Mouse (Mus musculus) spleen, embryonic (tissue): Measurements from ENCODE around the gene Cd274.

Experiments
- CTCF ChIA-PET: fragments of 350-600 bp; sonication (Branson Sonifier 250); formaldehyde crosslinking; loops from one replicate; lab custom pipeline; 2022; lab: Charles Lee

Gene Cd274

DNA sequence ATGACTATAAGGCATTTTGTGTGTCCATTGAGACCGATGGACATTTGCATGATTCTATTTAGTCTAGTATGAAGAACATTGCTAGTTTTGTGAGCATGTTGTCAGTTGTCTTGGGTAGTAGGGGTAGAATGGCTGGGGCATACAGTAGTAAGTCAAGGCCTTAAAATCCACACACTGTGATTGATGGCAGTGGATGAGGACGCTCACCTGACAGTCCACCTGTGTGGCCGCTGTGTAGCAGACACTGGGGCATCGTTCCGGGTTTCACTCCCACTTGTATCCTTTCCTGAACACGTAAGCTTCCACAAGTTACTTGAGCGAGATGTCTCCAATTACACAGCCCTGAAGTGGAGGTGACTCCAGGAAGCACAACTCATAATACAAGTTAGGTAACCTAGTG, 3.7 kb upstream of the Cd274 start:
- CTCF ChIA-PET = interaction anchor here (0.7 to 1.4 kb wide), 5 partner anchors 8 to 331 kb away, joined by 3 to 5 read pairs (median 4); no protein-coding TSS in a partner anchor

DNA sequence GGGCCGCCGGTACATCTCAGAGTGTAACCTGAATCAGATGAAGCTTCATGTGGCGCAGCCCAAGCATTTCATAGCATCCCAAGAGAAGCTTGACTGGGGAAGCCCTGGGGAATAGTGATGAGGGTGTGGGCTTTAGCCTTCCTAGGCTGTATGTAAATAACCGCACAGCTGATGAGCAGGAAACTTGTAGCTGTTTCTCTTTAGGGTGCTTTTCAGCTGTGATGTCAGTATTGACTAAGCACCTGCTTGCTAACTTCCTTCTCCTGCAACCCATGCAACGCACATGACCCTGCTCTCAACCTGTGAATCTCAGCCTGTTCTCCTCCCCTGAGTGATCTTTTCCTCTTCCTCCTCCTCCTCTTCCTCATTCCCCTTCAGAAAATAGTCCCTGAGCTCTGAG, 3.2 kb upstream of the Cd274 start:
- CTCF ChIA-PET = interaction anchor here (0.7 to 1.4 kb wide), 4 partner anchors 33 to 331 kb away, joined by 3 to 5 read pairs (median 4); no protein-coding TSS in a partner anchor

DNA sequence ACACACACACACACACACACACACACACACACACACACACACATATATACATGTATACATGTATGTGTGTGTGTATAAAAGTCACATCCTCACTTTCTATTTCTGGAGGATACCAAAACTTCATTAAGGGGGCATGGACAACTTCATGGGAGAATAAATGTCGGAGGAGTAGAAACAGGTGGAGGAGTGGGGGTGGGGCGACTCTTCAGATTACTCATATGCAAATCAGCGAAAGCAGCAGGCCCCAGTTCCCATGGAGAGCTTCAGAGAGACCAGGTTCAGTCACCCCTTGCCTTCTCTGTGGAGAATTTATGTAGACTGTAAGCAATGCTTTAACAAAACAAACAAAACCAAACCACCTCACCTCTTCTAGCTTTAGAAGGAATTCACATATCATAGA, 2.1 kb upstream of the Cd274 start:
- CTCF ChIA-PET = interaction anchor here (0.7 kb wide), 1 partner anchor 100 kb away, joined by 7 read pairs; no protein-coding TSS in a partner anchor

DNA sequence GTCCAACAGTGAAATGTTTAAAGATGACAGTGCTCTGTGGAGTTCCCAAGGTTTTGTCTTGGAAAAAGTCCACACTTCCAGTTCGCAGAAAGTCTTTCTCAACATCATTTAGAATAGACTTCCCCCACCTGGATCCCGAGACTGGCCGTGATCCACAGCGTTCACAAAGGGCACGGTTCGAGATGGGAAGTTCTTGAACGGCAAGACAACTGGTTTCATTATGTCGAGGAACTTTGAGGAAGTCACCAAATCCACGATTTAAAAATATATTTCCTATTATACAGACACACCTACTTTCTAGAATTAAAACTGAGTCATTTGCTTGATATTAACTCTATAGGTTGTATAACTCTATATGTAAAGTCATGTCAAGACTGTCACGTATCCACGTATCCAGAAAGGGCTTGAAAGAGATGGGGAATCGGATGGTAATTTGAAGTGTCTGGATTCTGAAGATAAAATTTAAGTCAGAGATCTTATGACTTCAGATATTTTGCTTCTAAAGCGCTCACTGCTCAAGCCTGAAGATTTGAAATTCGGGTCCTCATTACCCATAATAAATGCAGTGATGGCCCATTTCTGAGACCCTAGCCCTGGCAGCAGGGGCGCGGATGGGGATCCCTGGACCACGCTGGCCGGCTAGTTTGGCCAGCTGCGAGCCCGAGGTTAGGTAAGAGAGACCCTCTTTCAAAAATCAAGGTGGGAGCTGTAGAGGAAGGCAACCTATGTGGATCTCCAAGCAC, 858 bp upstream of the Cd274 start:
- CTCF ChIA-PET = no interaction called here

DNA sequence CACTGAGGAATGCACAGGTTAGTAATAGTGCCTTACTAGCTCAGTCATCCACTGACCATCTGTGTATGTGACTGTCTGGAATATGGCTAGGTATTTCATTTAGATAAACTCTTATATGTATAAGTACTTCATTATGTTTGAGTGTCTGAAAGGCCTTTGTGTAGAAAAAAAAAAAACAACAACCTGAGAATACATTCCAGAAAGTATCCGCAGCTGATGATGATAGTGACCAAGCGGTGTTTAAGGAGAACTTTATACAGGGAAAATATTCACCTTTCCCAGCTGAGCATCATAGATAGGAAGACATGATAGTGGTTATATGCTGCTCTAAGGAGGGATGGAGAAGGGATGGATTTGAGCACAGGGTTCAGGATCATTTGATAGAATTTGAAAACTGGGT, 786 bp downstream of the Cd274 start:
- CTCF ChIA-PET = interaction anchor here (0.6 to 0.7 kb wide), 3 partner anchors 99 to 392 kb away, joined by 3 read pairs; no protein-coding TSS in a partner anchor

DNA sequence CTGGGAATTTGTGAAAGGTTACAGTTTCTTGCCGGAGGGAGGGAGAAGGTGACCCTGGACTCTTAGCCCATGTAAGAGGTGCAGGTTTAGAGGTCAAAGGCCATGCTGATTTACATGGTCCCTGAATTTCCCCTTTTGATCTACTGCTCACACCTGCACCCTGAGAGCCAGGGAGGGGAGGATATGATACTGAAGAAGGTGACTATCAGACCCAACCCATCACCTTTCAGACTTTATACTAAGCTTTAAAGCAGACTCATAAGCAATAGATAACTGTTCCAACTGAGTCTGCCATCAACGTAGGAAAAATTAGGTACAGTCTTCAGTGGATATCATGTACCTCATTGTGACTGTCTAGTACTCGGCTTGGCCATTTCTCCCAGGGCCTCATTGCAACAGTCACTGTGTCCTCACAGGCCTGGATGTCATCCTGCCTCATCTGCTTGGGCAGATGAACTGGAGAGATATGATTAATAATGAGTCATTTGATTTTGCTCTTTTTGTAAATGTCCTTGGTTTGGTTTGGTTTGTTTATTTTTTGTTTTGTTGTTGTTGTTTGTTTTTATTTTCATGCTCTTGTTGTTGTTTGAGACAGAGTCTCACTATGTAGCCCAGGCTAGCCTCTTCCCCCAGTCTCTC, 1.5 kb downstream of the Cd274 start:
- CTCF ChIA-PET = interaction anchor here (0.6 to 0.7 kb wide), 3 partner anchors 118 to 355 kb away, joined by 4 to 7 read pairs (median 4); no protein-coding TSS in a partner anchor

DNA sequence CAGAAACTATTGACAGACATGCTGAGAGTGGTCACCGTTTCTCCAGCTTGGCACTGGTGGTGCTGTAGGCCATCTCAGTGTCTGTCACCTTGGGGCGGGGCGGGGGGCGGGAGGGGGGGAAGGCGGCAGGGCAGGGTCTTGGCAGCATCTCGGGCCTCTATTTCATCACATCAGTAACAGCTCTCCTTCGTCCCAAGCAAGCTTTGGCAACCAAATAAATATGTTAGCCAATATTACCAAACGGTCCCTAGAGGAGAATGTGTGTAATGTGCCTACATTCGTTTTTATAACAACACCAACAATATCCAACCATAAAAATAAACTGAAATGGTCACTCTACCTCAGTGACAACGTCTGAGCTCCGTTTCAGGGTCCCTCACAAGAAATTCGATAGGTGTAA, 2.9 kb downstream of the Cd274 start:
- CTCF ChIA-PET = interaction anchor here (0.5 to 1.2 kb wide), 4 partner anchors 8 to 160 kb away, joined by 3 to 6 read pairs (median 3); no protein-coding TSS in a partner anchor

DNA sequence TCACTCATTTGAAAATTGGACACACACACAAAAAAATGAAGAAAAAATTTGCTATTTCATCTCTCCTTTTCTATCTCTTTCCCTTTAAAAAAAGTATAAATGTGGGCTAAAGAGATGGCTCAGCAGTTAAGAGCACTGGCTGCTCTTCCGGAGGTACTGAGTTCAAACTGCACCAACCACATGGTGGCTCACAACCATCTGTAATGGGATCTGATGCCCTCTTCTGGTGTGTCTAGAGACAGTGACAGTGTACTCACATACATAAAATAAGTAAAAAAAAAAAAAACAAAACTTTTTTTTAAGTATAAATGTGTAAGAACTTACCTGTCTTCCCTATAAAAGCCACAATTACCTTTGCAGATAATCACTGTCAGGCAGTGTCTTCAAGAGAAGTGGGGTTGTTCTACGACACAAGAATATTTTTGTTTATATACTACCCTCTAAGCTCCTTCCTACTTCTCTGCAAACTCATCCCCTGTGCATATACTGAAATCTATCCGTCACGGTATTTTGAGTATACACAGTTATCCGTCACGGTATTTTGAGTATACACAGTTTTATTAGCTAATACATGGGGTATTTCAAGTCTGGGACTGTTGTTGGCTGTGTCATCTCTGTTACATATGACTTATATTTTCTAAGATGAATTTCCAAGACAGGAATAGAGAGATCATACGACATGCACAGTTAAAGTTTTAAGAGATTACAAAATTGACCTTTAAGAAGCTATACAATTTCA, 3.5 kb downstream of the Cd274 start:
- CTCF ChIA-PET = interaction anchor here (0.6 to 1.2 kb wide), 6 partner anchors 8 to 420 kb away, joined by 3 to 6 read pairs (median 3); no protein-coding TSS in a partner anchor

DNA sequence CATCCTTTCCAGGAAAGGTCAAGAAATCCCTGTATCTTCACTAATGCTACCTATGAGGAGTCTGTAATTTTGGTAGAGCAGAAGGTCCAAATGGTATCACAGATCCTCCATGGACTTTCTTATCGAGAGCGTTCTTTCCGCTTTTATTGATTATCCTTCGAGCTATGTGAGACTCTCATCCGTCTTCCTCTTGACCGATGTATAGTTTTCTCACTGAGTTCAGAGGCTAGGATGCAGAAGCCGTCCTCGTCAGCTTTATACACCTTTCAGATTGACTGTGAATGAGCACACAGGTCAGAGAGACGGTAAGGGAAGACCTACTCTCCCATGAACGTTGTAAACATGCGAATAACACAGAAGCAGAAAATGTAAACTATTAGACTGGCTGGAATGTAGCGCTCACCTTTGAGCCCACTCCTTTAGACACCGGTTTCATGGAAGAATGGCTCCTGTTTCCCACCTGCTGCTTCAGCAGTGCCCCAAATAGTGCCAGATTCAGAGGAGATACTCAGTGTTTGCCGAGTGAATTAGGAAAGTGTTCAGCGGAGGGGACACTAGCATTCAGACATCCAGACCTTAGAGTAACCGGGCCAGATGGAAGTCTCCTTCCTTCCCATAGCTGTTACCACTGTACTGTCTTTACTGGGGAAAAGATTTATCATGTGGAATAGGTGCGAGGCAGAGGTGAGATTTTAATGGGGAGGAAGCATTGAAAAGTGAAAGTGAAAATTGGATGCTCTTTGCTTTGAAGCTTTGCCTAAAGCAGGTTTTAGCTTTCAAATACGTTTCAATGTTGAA, 4.2 kb downstream of the Cd274 start:
- CTCF ChIA-PET = interaction anchor here (0.7 to 1.1 kb wide), 4 partner anchors 8 to 421 kb away, joined by 3 to 6 read pairs (median 3); no protein-coding TSS in a partner anchor

DNA sequence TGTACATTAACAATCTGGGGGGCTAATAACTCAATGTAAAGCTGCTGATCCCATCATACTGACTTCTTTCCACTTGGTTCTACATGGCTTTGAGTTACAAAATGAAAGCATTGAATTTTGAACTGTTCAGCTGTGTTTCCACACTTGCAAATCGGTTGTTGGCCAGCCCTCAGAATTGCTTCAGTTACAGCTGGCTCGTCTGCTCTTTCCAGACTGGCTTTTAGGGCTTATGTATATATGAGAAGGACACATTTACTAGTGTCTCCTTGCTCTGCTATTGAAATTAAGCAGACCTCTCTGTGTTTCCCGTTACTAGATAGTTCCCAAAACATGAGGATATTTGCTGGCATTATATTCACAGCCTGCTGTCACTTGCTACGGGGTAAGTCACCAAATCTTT, 4.9 kb downstream of the Cd274 start:
- CTCF ChIA-PET = interaction anchor here (0.5 to 1.1 kb wide), 3 partner anchors 9 to 91 kb away, joined by 3 to 9 read pairs (median 4); no protein-coding TSS in a partner anchor

DNA sequence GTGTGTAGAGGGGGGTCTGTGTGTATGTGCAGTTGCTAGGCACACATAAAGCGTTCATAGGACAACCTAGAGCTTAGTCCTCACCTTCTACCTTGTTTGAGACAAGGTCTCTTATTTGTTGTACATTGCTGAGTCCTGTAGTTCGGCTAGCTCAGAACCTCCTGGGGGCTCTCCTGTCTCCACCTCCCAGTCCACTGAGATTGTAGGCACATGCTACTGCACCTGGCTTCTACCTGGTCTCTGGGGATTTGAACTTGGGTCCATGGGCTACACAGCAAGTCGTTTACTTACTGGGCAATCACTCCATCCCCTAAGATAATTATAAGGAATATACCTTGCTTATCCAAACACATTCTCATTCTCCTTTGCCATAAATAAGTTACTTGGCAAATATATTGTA, 5.4 kb downstream of the Cd274 start:
- CTCF ChIA-PET = interaction anchor here (0.5 to 0.9 kb wide), 2 partner anchors 22 to 91 kb away, joined by 4 to 9 read pairs; no protein-coding TSS in a partner anchor

DNA sequence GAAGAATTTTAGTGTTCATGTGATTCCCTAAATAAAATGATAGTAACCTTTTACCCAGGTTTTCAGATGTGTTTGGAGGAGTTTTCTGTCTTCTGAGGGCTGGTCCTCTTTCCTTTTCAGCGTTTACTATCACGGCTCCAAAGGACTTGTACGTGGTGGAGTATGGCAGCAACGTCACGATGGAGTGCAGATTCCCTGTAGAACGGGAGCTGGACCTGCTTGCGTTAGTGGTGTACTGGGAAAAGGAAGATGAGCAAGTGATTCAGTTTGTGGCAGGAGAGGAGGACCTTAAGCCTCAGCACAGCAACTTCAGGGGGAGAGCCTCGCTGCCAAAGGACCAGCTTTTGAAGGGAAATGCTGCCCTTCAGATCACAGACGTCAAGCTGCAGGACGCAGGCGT, 6.2 kb downstream of the Cd274 start:
- CTCF ChIA-PET = interaction anchor here (0.5 kb wide), 1 partner anchor 37 kb away, joined by 8 read pairs; no protein-coding TSS in a partner anchor

DNA sequence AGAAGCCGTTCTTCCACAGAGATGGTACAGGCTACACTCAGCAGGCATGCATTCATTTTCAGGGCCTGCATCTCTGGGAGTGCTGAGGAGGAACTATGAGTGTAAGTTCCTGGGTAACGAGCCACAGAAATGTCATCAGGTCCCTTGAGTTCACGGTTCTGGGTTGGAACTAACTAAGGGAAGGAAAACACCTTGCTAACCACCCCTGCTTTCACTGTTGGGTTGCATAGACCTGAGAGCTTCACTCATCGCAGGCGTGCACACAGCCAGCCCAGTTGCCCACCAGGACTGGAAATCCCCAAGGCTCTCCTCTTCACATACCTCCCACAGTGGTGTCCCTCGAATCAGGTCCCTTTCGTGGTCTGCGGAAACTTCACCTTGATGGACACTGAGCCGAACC, 7.7 kb downstream of the Cd274 start:
- CTCF ChIA-PET = interaction anchor here (1.2 kb wide), 1 partner anchor 25 kb away, joined by 3 read pairs; no protein-coding TSS in a partner anchor

DNA sequence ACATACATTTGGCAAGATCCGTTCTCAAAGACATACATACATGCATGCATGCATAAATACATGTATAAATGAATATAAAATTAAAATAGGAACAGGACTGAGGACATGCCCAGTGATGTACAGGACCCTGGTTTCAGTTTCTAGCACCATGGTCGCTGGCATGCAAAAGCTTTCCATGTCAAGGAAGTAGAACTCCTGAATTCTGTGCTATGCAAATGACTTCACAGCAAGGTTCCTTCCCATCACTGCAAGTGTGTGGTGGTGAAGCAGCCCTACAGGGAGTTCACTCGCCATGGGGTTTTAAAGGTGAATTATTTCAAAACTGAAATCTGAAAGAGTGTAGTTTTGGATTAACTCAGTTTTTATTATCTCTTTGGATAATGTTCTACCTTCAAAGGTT, 9.1 kb downstream of the Cd274 start:
- CTCF ChIA-PET = no interaction called here

DNA sequence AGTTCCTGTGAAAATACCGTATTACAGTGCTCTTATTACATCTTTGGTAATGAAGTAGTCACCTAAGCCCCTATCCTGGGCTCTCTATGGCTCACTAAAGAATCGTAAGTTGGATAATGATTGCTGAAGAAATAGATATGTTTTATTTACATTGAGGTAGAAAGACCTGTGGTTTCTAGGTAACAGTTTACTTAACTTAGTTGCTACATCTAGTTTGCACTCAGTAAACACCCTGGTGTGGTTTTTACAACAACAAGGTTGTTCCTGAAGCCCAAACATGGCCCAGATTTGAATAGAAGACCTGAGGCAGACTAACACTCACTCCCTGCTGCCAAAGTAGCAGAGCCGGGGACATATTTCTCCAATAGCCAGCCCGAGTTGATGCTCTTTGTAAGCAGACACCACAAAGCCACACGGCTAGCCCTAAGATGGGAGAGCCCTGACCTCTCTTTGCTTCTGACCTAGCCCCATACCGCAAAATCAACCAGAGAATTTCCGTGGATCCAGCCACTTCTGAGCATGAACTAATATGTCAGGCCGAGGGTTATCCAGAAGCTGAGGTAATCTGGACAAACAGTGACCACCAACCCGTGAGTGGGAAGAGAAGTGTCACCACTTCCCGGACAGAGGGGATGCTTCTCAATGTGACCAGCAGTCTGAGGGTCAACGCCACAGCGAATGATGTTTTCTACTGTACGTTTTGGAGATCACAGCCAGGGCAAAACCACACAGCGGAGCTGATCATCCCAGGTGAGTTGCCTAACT, 12.8 kb downstream of the Cd274 start:
- CTCF ChIA-PET = no interaction called here

DNA sequence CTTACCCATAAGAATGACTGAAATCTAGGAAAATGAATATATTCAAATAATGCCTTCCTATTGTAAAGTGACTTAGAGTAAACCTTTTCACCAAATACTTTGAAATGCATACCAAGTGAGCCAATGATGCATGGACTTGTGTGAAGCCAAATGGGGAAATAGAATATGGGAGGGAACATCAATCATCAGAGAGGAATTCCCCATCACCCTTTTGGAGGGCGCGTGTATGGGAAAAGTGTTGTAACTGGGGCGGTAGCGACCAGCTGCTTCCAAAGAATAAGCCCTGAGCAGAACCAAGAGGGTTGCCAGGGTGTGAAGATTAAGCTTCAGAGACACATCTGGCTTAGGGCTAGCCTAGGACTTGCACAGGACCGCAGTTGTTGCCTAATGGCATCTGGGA, 16.1 kb downstream of the Cd274 start:
- CTCF ChIA-PET = interaction anchor here (0.6 kb wide), 1 partner anchor 60 kb away, joined by 5 read pairs; no protein-coding TSS in a partner anchor

DNA sequence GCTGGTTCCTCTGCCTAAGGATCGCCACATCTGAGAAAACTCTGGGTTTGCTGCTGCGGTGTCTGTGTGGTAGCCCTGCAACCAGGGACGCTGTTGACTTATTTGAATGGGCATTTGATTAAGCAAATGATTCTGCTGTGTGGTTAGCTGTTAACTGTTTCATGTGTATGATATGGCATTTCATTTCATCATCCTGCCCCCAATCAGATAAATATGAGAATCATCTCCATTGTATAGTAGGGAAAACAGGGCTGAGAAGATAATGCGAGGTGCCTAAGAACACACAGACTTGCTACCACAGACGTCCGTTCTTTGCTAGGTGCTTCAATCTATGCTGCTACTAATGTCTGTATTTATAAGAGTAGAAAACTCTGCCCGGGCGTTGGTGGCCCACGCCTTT, 17.2 kb downstream of the Cd274 start:
- CTCF ChIA-PET = interaction anchor here (0.6 kb wide), 2 partner anchors 48 to 321 kb away, joined by 3 to 4 read pairs; no protein-coding TSS in a partner anchor

DNA sequence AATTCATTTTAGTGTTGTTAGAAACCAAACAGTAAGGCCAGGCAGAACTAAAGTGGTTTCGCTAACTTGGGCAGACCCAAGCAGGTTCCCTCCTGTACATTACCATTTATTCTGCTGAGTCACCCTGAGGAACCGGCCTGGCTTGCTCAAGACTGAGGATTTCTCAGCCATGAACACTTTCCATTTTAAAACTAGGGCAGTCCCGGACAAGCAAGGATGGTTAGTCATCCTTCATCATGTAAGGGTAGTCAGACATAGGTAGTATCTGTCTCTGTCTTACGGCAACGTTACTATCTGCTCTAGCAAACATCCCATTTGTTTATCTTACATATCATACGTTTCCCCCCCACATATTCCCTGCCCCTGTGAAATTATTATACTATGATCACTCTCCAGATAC, 17.7 kb downstream of the Cd274 start:
- CTCF ChIA-PET = no interaction called here

DNA sequence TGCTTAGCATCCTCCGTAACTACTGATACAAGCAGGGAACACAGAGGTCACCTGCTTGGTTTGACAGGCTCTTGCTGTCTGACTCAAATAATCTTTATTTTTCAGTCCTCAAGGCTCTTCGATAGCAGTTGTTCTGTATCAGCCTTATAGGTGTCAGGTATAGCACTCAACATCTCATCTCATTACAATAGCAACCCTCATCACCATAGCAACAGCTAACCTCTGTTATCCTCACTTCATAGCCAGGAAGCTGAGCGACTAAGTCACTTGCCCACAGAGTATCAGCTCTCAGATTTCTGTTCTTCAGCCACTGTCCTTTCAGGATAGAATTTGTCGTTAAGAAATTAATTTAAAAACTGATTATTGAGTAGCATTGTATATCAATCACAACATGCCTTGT, 18.6 kb downstream of the Cd274 start:
- CTCF ChIA-PET = no interaction called here

DNA sequence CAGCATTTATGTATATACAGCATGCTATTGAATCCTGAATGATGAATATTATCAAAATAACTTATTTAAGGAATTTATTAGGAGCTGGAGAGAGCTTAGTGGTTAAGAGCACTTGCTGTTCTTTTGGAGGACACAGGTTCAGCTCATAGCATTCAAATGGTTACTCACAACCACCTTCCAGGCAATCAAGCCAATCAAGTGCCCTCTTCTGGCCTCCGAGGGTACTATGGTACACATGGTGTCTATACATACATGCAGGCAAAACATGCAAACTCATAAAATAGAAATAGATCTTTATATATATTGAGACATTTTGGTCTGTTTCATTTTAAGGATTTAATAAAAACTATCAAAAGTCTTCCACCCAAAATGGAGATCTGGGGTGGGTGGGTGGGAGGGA, 21.6 kb downstream of the Cd274 start:
- CTCF ChIA-PET = interaction anchor here (0.7 kb wide), 1 partner anchor 67 kb away, joined by 3 read pairs; no protein-coding TSS in a partner anchor
